Mouse (Mus musculus) T-cell, adult 2 months (primary cell): ENCODE results near the gene Glt1d1.
A peak's percentile ranks its signal among the peaks of the same experiment; 100 is the strongest.

Experiments used
- DNase-seq: peaks from one replicate; pipeline ENCODE4 v3.0.0; 2022; ENCODE audit warnings: low spot score

Gene Glt1d1

DNA sequence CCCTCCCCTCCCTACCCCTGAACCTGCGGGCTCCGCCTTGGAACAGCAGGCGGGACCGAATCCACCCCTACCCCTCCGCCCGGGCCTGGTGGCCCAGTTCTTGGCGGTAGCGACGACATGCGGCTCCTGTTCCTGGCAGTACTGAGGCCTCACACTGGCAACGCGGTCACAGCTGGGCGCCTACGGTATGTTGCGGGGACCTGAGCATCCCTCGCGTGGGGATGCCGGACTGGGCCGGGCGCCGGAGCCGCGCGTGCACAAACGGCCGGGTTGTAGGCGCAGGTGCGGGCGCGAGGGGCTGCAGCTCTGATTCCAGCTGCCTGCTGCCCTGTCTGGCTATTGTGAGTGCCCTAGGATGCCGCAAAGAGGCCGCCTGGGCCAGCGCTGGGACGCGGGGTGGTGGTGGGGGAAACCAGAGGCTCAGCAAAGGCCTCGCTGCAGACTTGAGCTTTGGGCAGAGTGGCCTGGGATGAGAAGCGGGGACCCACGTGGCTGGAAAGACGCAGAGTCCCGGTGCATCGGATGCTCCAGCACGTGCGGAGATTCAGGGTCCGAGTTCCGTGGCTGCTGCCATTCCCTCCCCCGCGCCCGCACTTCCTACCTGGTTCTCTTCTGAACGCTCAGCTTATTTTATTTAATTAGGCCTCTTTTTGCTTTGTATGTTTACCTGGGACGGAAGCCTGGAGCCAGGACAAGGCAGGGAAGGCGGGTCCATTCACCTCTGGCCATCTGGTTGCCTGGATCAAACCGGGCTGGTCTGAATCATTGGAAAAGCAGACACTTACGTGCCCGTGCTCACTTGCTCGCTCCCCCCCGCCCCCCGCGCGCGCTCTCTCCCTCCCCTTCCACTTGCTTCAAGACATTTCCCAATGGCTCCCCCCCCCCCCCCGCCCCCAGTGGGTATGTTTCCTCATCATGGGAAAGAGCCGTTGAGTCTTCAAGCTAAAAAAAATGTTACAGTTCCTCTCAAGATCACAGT lies at the start of gene Glt1d1, which contains the start of gene Slc15a4:
Glt1d1 (plus strand) TSS at position 96 of the 979 bp plus-strand sequence.
Slc15a4 (minus strand) TSS at position 731 of the 979 bp plus-strand sequence.
- DNase-seq: no peak

DNA sequence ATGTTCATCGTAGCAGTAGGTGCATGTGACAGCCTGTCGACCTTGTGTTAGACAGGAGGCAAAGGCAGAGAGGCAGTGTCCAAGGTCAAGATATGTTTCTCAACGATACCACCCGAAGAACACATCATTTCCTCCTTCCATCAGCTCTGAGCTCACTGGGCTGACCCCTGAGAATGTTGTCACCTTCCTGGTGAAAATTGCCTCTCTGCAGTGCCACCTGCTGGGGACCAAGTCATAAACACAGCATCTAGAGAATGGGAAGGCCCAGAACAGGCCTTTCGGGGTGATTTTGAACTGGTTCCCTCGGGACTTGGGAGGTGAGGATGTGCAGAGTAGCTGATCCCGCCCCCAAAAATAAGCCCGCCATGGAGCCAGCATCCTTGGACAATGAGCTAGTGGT lies 48.4 kb upstream of the Glt1d1 start:
- DNase-seq: no peak

DNA sequence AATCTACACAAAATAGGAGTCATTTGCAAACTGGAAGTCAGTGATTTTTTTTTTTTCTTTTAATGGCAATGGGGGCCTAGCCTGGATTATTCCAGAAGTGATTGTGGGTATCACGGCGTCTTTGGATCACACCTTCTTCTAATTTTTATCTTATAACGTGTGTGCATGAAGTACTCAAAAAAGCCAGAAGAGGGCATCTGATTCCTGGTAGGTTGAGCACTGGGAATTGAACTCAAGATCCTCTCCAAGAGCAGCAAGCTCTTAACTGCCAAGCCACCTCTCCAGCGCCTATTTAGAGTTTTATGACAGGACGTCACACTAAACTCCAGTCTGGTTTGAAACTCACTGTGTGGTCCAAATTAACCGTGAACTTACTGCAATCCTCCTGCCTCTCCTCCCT lies 44.2 kb upstream of the Glt1d1 start:
- DNase-seq: no peak

DNA sequence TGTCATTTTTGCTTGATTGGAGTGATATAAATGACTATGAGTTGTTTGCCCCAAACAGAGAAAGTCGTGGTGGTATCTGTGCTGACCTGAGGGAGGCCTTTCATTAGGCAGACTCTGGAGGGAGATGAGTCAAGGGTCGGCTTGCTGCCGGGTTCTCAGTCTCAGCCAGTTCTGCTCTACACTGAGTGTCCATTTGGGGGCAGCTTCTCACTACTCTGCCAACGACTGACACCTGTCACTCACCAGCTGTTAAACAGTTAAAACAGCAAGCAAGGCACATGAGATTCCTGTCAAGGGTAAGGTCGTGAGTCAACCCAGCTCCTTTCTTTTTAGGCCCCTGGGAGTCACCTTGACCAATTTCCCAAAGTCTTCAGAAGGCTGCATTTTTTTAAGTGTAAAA lies 39.7 kb upstream of the Glt1d1 start:
- DNase-seq: no peak

DNA sequence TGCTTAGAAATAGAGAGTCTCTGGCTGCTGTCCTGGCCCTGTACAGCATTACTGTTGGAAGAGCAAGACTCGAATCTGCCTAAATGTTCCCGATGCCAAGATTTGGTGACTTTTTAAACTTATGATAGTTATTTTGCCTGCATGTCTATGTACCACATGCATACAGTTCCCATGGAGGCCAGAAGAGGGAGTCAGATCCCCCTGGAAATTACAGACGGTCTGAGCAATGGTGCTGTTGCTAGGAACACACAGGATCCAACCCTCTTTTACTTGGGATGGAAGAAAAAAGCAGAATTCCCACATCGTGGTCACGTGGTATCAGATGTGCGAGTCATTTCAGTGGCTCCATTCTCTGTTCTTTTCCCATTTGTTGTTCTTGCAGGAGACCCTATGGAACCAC lies 39.2 kb upstream of the Glt1d1 start:
- DNase-seq: no peak

DNA sequence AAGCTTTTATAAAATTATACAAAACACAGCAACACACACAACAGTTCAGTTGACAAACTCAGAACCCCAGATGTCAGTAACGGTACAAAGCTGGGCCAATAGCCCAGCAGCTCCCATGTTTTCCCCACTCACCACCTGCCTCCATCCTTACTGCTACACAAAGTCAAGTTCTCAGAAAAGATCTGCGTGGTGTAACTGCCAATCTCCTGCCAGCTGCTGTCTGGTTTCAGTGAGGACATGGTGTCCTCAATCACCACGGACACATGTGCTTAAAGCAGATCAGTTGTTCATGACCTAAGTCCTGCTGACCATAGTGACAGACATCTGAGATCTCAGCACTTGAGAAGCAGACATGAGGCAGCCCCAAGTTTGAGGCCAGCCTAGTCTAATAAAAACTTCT lies 36.4 kb upstream of the Glt1d1 start:
- DNase-seq: no peak

DNA sequence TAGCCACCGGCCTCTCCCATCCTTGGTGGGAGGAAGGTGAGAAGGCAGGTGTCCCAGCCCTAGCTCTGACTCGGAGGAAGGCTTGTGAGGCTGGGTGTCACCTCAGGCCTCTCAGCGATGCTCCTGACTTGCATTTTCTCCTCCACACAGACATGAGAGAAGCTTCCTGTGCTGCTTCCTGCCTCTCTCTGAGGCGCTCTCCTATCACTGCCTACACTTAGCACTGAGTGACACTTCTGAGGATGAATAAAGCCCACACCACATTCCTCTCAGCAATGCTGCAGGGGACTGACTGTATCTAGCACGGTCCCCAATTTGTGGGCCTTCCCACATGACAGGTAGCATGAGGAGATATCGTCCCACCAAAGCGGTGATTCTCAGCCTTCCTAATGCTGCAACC lies 35.2 kb upstream of the Glt1d1 start:
- DNase-seq: no peak

DNA sequence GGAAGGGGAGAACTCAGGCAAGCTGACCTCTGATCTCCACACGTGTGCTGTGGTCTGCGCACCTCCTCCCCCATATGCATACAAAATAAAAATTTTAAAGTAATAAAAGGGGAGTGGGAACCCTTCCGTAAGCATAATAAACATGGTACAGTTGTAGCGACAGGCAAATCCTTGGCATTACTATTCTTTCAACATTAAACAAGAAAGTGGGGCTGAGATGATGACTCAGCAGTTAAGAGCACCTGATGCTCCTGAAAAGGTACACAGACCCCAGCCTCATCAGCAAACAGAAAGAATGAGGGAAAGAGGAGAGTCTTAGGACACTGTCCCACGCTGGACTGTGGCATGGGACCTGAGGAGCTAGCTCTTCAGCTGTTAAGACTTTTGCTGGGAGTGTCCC lies 29.1 kb upstream of the Glt1d1 start:
- no peak for DNase-seq

DNA sequence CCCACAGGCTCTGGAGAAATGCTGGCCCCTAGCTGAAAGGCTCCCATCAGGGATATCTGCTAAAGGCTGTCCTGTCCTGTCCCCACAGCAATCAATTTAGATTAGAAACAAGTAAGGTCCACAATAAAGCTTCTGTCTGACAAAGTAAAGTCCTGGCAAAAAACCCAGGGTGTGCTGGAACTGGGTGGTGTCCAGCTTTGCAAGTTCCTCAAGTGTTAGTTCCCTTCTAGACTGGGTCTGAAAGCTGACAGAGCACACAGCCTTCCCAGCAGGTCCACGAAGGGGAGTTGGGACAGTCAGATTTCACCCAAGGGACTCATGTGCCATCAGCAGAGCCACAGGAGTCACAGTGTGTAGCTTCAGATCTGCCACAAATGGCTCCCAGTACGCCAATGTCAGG lies 24.6 kb upstream of the Glt1d1 start:
- no peak for DNase-seq

DNA sequence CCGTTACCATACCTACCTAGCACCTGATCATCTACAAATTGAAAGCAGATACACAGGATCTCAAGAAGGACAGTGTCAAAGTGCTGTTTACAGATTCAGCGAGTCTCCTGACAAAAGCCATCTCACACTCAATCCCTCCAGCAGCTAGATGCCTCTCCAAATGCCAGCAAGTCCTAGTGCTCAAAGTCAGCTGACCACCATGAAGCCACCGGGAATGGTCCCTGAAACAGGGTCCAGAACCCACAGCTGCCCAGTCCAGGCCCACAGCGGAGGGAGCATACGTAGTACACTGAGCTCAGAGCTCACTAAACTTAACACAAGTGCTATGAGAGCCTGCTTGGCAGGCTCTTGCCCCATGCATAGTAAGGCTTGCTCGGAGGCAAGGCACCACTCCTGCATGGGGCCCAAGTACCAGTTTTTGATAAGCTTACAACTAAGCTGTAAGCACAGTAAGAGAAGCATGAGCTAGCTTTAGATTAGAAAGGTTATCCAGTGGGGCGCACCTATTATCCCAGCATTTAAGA lies 22.8 kb upstream of the Glt1d1 start:
- DNase-seq: no peak

DNA sequence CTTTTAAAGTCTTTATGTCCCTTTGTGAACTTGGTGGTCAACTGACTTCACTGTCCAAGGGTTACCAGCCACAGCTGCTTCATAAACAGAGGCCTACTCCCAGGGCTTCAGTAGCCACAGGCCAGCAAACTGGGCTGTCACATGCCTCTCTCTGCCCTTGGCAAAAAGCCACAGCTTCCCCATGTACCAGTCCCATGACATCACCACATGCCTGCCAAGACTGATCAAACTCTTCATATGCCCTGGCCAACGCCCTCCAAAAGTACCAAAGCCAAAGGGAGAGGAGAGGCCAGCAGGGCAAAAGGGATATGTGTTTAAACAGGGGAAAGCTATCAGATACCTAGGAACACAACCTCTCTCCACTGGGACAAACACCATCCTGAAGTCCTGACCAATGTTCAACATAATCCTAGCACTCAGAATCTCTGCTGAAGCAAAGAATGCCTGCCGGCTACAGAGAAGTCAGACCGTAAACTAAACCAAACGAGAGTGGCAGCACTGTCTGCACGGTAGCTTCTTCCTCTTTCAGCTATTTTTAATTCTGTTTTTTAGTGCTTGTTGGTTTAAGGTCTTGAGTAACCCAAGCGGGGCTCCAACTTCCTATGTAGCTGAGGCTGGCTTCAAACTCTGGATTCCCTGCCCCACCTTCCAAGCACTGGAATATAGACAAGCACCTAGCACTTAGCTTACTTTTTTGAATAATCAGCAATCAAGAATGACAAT lies 21.1 kb upstream of the Glt1d1 start:
- no peak for DNase-seq

DNA sequence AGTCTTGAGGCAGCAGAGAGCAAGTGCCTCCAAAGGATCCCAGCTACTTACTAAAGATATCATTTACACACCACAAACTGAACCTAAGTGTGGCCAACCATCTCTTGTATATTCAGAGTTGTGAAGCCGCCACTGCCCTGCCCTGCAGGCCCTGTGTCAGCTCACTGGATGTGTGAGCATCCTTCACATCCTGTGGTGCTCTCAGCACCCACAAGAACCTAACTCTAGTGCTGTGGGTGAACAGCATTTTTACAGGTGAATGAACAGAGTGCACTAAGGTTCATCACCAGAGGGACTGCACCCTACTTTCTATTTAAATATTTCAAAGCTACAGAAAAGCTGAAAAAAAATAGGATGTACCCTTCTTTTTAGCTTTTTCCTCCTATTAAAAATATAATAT lies 20.2 kb upstream of the Glt1d1 start:
- no peak for DNase-seq

DNA sequence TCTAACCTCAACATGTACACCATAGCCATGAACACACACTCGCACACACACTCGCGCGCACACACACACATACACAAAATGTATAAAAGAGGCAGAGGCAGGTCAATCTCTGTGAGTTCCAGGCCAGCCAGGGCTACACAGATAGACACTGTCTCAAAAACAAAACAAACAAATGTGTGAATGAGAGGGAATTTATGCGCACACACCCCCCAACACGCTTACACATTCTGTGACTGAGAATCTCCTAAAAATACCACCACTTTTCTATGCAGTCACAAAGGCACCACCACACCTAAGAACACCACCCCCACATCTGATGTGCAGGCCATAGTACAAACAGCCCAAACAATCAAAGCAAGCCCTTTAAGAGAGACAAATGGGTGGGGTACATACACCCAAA lies 19.7 kb upstream of the Glt1d1 start:
- DNase-seq: no peak

DNA sequence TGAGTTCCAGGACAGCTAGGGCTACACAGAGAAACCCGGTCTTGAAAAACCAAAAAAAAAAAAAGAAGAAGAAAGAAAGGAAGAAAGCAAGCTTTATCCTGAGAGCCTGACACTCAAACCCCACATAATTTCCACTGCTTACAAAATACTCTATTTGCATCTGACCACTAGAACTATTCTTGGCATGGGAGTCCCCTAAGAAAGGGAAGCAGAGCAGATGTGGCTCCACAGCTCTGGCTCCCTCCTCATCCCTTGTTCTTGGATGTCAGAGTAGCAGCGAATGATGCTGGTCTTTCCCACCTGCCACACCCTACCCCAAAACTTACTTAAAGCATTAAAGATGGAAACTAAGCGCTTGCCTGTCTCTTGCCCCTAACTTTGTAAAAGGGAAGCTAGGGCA lies 16.6 kb upstream of the Glt1d1 start:
- DNase-seq: no peak

DNA sequence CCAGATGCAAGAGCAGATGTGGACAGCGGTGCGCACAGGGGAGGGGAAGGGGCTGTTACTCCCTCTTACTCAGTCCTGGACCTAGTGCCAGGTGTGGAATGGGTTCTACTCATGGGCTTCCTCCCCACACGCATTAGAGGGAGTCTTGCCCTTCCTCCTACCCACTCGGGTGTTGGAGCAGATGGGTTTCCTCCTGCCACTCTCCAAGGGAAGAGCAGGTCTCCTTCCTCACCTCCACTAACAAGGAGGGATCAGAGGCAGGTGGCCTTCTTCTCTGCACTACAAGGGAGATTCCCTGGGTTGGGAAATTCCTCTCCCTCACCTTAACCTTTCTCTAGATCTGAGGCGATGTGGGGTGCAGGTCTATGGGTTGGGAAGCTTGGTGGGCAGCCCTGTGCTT lies 15.9 kb upstream of the Glt1d1 start:
- no peak for DNase-seq

DNA sequence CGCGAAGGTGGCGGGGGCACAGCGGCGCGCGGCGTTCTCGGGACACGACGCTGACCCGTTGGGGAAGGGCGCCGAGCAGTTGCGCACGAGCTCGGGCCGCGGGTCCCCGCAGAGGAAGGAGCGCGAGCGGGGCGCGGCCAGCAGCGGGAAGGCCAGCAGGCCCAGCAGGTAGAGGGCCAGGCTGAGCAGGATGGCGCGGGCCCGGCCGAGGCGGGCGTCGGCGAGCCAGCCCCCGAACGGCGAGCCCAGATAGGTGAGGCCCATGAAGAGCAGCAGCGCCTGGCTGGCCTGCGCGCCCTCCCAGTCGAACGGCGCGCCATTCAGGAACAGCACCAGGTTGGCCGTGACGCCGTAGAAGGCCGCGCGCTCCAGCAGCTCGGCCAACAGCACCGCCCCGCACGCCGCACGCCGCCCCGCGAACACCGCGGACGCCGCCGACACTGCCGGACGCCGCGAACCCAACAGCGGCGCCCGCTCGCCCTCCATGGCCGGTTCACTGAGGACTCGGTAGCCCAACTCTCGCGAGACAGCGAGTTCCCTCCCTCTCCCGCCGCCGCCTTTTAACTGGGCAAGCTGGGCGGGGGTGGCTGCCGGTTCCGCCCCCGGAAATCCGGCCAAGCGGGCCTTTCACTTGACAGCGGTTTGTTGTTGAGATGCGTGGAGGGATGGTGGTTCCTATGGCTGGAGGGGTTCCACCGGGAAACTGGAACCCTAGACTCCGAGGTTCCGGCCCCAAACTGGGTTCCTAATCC lies 15.0 kb upstream of the Glt1d1 start:
- DNase-seq: peak; percentile 96

DNA sequence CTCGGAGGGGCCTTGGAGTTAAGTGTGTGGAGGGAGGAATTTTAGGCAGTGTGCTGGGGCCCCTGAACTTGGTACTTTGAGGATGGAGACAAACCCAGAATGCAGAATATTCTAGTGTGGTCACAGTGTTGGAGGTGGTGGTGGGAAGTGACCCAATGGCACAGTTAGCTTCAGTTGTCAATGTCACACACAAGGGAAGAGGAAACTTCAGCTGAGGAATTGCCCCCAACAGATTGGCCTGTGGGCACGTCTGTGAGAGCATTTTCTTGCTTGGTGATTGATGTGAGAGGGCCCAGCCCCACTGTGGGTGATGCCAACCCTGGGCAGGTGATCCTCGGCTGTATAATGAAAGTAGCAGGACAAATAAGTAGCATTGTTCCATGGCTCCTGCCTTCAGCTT lies 13.2 kb upstream of the Glt1d1 start:
- DNase-seq: no peak

DNA sequence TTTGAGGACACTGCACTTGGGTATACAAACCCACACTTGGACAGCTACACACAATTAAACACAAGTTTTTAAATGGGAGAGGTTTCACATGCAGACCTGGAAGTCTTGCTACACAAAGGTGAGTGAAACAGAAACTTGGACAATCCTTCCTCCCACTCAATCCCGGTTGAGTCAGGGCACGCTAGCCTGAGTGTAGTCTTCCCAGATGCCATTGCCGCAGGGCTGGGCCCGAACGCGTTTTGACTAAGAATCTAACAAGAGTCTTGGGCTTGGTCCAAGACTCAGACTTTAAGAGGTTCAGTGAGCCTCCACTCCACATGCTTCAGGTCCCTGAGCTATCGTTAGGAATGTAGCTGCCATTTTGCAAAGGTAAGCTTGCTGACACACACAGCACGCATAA lies 11.7 kb upstream of the Glt1d1 start:
- DNase-seq: no peak

DNA sequence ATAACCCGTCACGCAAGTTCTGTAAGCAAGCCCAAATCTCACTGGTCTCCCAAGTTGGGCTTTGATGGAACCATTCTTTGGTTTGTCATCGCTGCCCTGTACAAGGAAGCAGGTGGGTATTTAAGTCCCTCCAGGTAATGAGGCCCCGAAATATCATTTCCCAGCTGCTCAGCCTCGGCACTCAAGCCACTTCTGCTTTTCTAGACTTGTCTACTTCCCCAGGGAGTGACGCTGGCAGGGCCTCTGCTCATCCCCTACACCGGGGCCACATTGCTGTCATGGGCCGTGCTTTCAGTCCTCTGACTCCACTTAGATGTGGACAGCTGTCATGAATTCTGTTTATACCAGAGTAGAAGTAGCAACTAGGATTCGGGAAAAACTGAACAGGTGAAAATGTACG lies 11.0 kb upstream of the Glt1d1 start:
- no peak for DNase-seq

DNA sequence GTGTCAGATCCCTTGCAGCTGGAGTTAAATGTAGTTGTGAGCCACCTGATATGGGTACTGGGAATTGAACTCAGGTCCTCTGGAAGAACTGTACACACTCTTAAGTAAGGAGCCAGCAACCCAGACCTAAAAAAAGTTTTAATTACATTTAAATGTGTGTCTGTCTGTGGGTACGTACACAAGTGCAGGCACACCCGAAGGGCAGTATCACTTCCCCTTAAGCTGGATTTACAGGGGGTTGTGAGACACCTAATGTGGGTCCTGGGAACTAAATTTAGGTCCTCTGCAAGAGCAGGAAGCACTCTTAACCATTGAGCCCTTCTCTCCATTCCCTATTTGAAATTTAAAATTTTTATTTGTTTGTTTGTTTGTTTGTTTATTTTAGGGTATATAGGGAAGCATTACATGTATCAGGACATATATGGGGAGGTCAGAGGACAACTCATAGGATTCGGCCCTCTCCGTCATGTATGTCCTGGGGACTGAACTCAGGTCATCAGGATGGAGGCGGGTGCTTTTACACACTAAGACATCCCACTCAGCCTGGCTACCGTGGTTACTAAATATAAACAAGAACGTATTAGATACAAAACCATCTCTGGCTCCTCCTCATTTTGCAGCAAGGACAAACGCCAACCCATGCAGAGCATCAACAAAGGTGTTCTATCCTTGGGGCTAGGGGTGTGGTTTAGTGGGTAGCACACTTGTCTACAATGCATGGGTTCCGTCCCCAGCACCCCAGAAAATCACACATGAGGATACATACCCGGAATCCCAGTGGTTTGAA lies 7.4 kb upstream of the Glt1d1 start:
- no peak for DNase-seq

DNA sequence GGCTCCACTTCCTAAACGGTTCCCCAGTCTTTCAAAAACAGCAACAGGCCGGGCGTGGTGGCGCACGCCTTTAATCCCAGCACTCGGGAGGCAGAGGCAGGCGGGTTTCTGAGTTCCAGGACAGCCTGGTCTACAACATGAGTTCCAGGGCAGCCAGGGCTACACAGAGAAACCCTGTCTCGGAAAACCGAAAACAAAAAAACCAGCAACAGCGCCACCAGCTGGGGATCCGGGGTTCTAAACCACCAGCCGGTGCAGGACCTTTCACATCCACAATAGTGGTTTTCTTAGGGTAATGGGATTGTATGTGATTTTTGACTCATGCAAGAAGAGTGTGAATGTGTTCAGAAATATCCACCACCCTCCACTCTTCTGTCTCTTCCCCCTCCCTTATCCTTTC lies 4.8 kb upstream of the Glt1d1 start:
- no peak for DNase-seq

DNA sequence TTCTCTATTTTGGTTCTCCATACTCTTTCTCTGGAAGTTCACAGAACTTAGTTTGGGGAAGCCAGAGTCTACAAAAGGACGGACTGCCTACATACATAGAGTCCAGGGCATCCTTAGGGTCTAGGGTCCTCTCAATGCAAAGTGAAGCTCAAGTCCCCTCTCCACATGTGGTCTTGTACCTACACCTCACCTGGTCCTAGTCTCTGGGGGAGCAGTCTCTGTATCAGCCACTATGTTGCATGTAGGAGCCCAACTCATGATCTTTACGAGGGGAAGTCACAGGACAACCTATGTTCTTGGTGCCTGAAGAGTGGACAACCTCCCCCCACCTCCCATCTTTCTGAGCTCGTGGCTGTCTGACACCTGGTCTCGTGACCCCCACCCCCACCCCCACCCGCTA lies 391 bp upstream of the Glt1d1 start:
- DNase-seq: no peak
